Mouse (Mus musculus): ENCODE data around the gene Uckl1. TPM values are rescaled to one million over a fixed set of nuclear protein-coding genes. Genes with fewer than 3 reads are reported as not detected.

Uckl1 gene
- polyA plus RNA-seq, 1 experiment from 2014 or later, result 49.4 TPM

DNA sequence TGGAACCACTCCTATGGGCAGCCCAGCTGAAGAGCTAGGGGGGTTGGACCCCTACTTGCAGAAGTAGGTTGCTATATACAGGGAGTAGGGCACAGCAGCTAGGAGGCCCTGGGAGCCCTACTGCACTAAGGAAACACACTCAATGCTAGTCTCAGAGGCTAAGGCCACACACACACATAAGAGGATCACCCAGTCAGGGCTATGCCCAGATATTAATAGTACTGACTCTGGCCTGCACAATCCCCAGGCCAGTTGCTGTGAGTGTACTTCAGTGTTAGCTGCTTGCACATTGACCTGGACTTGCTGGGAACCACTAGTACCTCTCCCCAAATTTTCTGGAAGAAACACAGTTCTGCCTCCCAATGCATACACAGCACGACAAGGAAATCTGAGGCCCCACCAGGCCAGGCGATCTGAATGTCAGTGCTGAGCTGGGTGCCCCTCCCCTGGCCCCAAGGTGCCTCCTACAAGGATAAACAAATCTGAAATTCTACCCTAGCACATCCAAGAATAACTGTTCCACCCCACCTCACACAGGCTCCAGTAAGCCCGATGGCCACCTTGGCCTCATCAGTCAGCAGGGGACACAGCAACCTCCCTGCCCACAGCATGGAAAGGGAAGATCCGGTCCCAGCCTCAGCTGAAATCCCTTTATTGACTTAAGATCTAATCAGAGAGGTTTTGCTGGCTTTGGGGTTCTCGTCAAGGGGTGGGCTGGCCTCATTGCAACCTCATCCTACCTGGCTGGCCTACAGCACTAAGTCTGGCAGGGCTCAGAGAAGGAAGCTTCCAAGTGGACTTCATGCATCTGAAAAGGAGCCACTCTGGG lies 5.7 kb downstream of the Uckl1 start:
- peak overlapping the region; percentile 1; the same call in 1 of the 2 replicates for H3K4me2 ChIP-seq (replicated peaks; ENCODE audit: low read depth, low read length)
- peak; percentile 39; the same call in 1 of the 2 replicates for ATAC-seq (ENCODE audit: low FRiP score, low TSS enrichment)
- no peaks in the 10 kb centered on the region for H3K27me3 ChIP-seq (ENCODE audit: control insufficient read depth, insufficient read depth, low read length)
- H3K36me3 ChIP-seq (ENCODE audit: control insufficient read depth, insufficient read depth, low read length), result peaks cover 9% of the 10 kb centered on the region; the same call in 1 of the 2 replicates
- peaks cover 28% of the 10 kb centered on the region for H3K4me1 ChIP-seq (ENCODE audit: control insufficient read depth, insufficient read depth, low read length)
- H3K4me3 ChIP-seq (ENCODE audit: low read length), result no peak overlapping the region
- H3K27ac ChIP-seq (ENCODE audit: low read depth, low read length), result peak overlapping the region; percentile 88; the same call in 1 of the 2 replicates
- no peak overlapping the region for H3K9ac ChIP-seq (ENCODE audit: low read depth, low read length)
- WGBS, result 29% methylated on average over 5 of the region's 5 CpGs
- H3K9me3 ChIP-seq (ENCODE audit: control insufficient read depth, low read length), result no peaks in the 10 kb centered on the region

- no peaks in the 10 kb centered on the region for H3K27me3 ChIP-seq (ENCODE audit: control insufficient read depth, insufficient read depth, low read length)
- H3K4me3 ChIP-seq (ENCODE audit: low read length), result no peak overlapping the region
- no peak overlapping the region for H3K4me2 ChIP-seq (replicated peaks; ENCODE audit: low read depth, low read length)
- H3K36me3 ChIP-seq (ENCODE audit: control insufficient read depth, insufficient read depth, low read length), result peaks cover 9% of the 10 kb centered on the region; the same call in 1 of the 2 replicates
- no peak overlapping the region for H3K27ac ChIP-seq (ENCODE audit: low read depth, low read length)
- peaks cover 28% of the 10 kb centered on the region for H3K4me1 ChIP-seq (ENCODE audit: control insufficient read depth, insufficient read depth, low read length)
- no peak overlapping the region for H3K9ac ChIP-seq (ENCODE audit: low read depth, low read length)
- 83% methylated on average over 7 of the region's 7 CpGs for WGBS
- H3K9me3 ChIP-seq (ENCODE audit: control insufficient read depth, low read length), result no peaks in the 10 kb centered on the region
- no peak for ATAC-seq (ENCODE audit: low FRiP score, low TSS enrichment)
Measured at GRCm38 (mm10) chr2:181577981-181578581, 6.6 kb downstream of the Uckl1 start.

DNA sequence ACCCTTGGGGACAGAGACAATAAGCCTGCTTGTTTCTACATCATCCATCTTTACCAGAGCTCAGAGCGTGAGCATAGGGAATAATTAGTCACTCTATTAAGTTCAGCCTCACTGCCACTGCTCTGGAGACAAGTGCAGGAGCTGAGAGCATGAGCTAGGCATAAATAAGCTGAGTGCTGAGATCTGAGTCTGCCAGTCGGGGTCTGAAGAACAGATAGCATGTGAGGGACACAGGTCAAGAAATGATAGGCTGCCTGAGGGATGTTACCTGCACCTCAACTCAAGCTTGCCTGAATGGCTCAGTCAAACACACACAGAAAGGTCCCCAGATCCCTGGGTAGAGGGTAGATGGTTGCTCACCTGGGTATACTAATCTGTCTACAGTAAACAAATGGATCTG lies 7.6 kb downstream of the Uckl1 start:
- Histone ChIP-seq H3K4me2 (replicated peaks; ENCODE audit: low read depth, low read length) (no peak overlapping the region), H3K27ac (ENCODE audit: low read depth, low read length) (no peak overlapping the region), H3K9me3 (ENCODE audit: control insufficient read depth, low read length) (no peaks in the 10 kb centered on the region), H3K4me3 (ENCODE audit: low read length) (no peak overlapping the region), H3K27me3 (ENCODE audit: control insufficient read depth, insufficient read depth, low read length) (no peaks in the 10 kb centered on the region), H3K36me3 (ENCODE audit: control insufficient read depth, insufficient read depth, low read length) (peaks cover 14% of the 10 kb centered on the region), H3K9ac (ENCODE audit: low read depth, low read length) (no peak overlapping the region), H3K4me1 (ENCODE audit: control insufficient read depth, insufficient read depth, low read length) (peaks cover 28% of the 10 kb centered on the region)
- ATAC-seq (ENCODE audit: low FRiP score, low TSS enrichment), result no peak
- WGBS, result 70% methylated on average over 2 of the region's 2 CpGs

DNA sequence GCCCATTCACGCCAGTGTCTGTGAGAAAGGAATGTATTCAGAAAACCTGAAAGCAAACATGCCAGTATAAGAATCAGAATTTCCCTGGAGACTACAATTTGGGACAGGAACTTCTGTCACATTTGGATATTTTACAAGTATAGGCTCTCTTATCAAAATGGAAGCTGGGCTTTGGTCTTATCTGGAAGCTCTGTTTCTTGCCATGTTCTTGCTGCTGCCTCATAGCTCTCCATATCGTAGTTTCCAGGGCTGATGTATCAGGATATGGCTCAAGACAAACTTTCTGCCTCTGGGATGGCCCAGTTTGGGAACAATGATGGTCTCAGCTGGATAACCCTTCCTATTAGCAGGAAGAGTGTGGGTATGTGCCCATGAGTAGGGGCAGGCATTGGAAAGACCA lies 8.1 kb downstream of the Uckl1 start:
- Histone ChIP-seq H3K4me1 (ENCODE audit: control insufficient read depth, insufficient read depth, low read length) (peaks cover 28% of the 10 kb centered on the region), H3K9me3 (ENCODE audit: control insufficient read depth, low read length) (no peaks in the 10 kb centered on the region), H3K27ac (ENCODE audit: low read depth, low read length) (no peak overlapping the region), H3K4me2 (replicated peaks; ENCODE audit: low read depth, low read length) (no peak overlapping the region), H3K36me3 (ENCODE audit: control insufficient read depth, insufficient read depth, low read length) (peaks cover 16% of the 10 kb centered on the region), H3K9ac (ENCODE audit: low read depth, low read length) (no peak overlapping the region), H3K27me3 (ENCODE audit: control insufficient read depth, insufficient read depth, low read length) (no peaks in the 10 kb centered on the region), H3K4me3 (ENCODE audit: low read length) (no peak overlapping the region)
- 89% methylated on average over 2 of the region's 2 CpGs for WGBS
- no peak for ATAC-seq (ENCODE audit: low FRiP score, low TSS enrichment)

GRCm38 (mm10) chr2:181574921-181575545 lies 9.7 kb downstream of the Uckl1 start:
- Histone ChIP-seq H3K4me3 (ENCODE audit: low read length) (no peak overlapping the region), H3K9me3 (ENCODE audit: control insufficient read depth, low read length) (no peaks in the 10 kb centered on the region), H3K27me3 (ENCODE audit: control insufficient read depth, insufficient read depth, low read length) (no peaks in the 10 kb centered on the region), H3K4me1 (ENCODE audit: control insufficient read depth, insufficient read depth, low read length) (peaks cover 21% of the 10 kb centered on the region), H3K27ac (ENCODE audit: low read depth, low read length) (no peak overlapping the region), H3K4me2 (replicated peaks; ENCODE audit: low read depth, low read length) (no peak overlapping the region), H3K36me3 (ENCODE audit: control insufficient read depth, insufficient read depth, low read length) (peaks cover 16% of the 10 kb centered on the region), H3K9ac (ENCODE audit: low read depth, low read length) (no peak overlapping the region)
- WGBS, result 86% methylated on average over 7 of the region's 7 CpGs
- no peak for ATAC-seq (ENCODE audit: low FRiP score, low TSS enrichment)

- WGBS, result 87% methylated on average over 9 of the region's 9 CpGs
Measured at GRCm38 (mm10) chr2:181573961-181574360, 10.7 kb downstream of the Uckl1 start.

DNA sequence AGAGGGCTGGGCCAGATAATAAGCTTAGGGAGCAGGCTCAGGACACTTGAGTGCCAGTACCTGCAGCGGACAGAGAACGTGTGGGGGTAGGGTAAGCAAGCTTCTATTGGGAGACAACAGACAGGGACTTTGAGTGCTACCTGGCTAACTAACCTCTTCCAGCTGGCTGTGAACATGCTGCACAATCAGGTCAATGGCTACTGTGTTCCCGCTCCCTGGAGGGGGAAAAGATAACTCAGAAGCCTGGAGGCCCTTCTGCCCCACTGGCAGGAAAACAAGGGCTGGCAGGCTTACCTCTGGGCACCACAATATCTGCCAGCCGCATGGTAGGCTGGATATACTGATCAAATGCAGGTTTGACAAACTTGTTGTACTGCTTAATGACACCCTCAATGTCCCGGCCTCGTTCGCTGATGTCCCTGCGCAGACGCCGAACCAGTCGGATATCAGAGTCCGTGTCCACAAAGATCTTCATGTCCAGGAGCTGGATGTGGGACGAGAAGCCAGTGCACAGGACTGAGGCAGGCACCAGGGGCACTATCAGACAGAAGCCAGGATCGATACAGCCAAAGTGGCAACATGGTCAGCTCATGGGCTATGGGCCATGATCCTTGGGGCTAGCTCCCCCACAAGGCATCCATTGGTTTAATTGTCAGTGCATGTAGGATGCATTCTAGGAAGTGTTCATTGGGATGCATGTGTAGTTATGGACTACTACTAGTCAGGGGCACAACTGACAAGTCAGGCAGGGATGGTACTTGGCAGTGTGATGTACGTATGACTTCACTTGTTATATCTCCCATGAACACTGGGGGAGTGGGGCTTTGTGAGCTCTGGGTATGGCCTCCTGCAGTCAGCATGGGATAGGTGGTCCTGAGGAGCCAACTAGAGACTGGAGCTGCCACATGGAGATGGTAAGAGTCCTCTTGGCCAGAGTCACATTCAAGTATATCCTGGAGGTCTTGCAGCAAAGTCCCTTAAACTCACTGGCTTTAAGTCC lies 11.5 kb downstream of the Uckl1 start:
- Histone ChIP-seq H3K27ac (ENCODE audit: low read depth, low read length) (no peak overlapping the region), H3K36me3 (ENCODE audit: control insufficient read depth, insufficient read depth, low read length) (peaks cover 20% of the 10 kb centered on the region), H3K4me1 (ENCODE audit: control insufficient read depth, insufficient read depth, low read length) (peaks cover 2% of the 10 kb centered on the region; the same call in 1 of the 2 replicates), H3K9me3 (ENCODE audit: control insufficient read depth, low read length) (no peaks in the 10 kb centered on the region), H3K9ac (ENCODE audit: low read depth, low read length) (no peak overlapping the region), H3K4me3 (ENCODE audit: low read length) (no peak overlapping the region), H3K4me2 (replicated peaks; ENCODE audit: low read depth, low read length) (no peak overlapping the region), H3K27me3 (ENCODE audit: control insufficient read depth, insufficient read depth, low read length) (no peaks in the 10 kb centered on the region)
- no peak for ATAC-seq (ENCODE audit: low FRiP score, low TSS enrichment)
- 92% methylated on average over 15 of the region's 15 CpGs for WGBS

More at GRCm38 (mm10) chr2:181573961-181574360, 10.7 kb downstream of the Uckl1 start:
- no peak overlapping the region for H3K4me2 ChIP-seq (replicated peaks; ENCODE audit: low read depth, low read length)
- no peaks in the 10 kb centered on the region for H3K9me3 ChIP-seq (ENCODE audit: control insufficient read depth, low read length)
- no peak overlapping the region for H3K9ac ChIP-seq (ENCODE audit: low read depth, low read length)
- H3K4me3 ChIP-seq (ENCODE audit: low read length), result no peak overlapping the region
- ATAC-seq (ENCODE audit: low FRiP score, low TSS enrichment), result no peak
- no peak overlapping the region for H3K27ac ChIP-seq (ENCODE audit: low read depth, low read length)
- H3K27me3 ChIP-seq (ENCODE audit: control insufficient read depth, insufficient read depth, low read length), result no peaks in the 10 kb centered on the region
- peaks cover 10% of the 10 kb centered on the region; the same call in 1 of the 2 replicates for H3K4me1 ChIP-seq (ENCODE audit: control insufficient read depth, insufficient read depth, low read length)
- H3K36me3 ChIP-seq (ENCODE audit: control insufficient read depth, insufficient read depth, low read length), result peaks cover 20% of the 10 kb centered on the region

DNA sequence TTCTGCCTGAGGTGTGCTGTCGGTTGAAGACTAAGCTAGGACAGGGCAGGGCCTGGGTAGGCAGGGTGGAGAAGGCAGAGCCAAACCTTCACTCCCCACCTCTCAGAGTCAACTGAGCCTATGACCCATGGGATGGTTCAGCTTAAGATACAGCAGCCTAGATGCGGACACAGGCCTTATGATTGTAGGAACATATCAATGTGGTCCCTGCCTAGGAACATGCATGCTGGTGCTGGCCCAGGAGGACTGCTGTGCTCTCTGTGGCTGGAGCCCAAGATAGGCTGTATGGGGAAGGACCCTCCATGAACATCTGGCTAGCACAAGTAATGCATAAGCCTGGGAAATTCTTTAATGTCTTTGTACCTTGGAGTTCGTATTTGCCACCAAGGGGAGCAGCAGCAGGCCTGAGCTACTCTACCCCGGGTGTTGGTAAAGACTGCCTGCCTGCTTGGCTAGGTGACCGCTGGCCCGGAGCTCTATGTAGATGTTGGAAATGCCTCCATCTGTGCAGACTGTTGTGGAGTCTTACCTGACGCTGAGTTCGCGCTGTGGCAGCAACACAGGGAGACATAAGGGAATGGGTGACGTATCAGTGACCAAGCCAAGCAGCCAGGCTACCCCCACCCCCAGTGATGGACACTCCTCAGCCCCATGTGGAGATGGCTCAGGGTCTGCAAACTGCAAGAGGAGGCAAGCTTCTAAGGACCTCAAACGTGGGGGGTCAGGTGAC lies 12.6 kb downstream of the Uckl1 start:
- Histone ChIP-seq H3K4me3 (ENCODE audit: low read length) (no peak overlapping the region), H3K4me2 (replicated peaks; ENCODE audit: low read depth, low read length) (no peak overlapping the region), H3K36me3 (ENCODE audit: control insufficient read depth, insufficient read depth, low read length) (peaks cover 20% of the 10 kb centered on the region), H3K4me1 (ENCODE audit: control insufficient read depth, insufficient read depth, low read length) (no peaks in the 10 kb centered on the region), H3K27me3 (ENCODE audit: control insufficient read depth, insufficient read depth, low read length) (no peaks in the 10 kb centered on the region), H3K27ac (ENCODE audit: low read depth, low read length) (no peak overlapping the region), H3K9me3 (ENCODE audit: control insufficient read depth, low read length) (no peaks in the 10 kb centered on the region), H3K9ac (ENCODE audit: low read depth, low read length) (no peak overlapping the region)
- no peak for ATAC-seq (ENCODE audit: low FRiP score, low TSS enrichment)
- WGBS, result 90% methylated on average over 11 of the region's 11 CpGs

Measured in kidney, embryonic 14.5 days (tissue).